In the genomic region with DNA sequence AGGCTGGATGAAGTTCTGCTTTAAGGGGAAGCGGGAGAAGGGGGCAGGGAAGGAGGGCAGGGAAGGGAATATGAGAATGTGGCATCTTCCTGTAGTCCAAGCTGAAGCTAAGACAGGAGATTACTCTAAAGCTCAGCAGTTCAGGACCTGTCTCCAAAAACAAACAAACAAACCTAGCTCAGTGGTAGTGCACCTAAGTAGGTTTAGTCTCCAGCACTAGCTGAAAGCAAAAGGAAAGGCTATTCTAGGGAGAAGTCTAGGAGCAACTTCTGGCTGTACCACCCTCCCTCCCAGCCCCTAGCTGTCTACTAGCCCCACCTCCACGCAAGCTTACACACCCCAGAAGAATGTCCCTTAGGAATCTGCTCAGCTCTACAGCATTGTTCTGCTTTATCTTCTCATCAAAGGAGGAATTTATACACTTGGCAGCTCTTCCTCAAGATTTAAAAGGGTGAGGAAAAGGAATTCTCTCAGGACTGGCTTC, we compare ENCODE assay signal across 8 mouse cellular contexts. TPM values are rescaled to one million over a fixed set of nuclear protein-coding genes. Genes with fewer than 3 reads are reported as not detected.
A peak's percentile ranks its signal among the peaks of the same experiment; 100 is the strongest.
DNase-seq lines count a peak whose midpoint lies in the region; ATAC-seq lines count a peak whose summit lies in the region.

No protein-coding gene starts in this region.

- ATAC-seq in erythroblast, adult 5-6 weeks (replicated peaks; ENCODE audit: low FRiP score, poor library complexity, severe bottlenecking) = no peak
- 0 out of 2 replicates have a peak, but pooled peaks have one; percentile 33 for ATAC-seq in heart, embryonic 11.5 days (replicated peaks; ENCODE audit: insufficient number of reproducible peaks, low FRiP score, low TSS enrichment)
- ATAC-seq in kidney, embryonic 16.5 days (ENCODE audit: low FRiP score, low TSS enrichment) = peak; percentile 57

- peak overlapping the region; percentile 85 for H3K9ac ChIP-seq in heart, embryonic 11.5 days (ENCODE audit: low read depth, low read length)
- peak overlapping the region; percentile 90 for H3K9ac ChIP-seq in kidney, embryonic 16.5 days (replicated peaks; ENCODE audit: low read length)

- WGBS in heart, embryonic 11.5 days (ENCODE audit: insufficient replicate concordance) = 3% methylated on average over 2 of the region's 2 CpGs
- 0% methylated on average over 2 of the region's 2 CpGs for WGBS in kidney, embryonic 16.5 days

- H3K9me3 ChIP-seq in erythroblast, embryonic 14.5 days (ENCODE audit: control insufficient read depth, low read length) = peaks cover 4% of the 10 kb centered on the region; the same call in 1 of the 2 replicates
- H3K9me3 ChIP-seq in heart, embryonic 11.5 days (replicated peaks; ENCODE audit: control insufficient read depth, low read length) = no peaks in the 10 kb centered on the region
- H3K9me3 ChIP-seq in kidney, embryonic 16.5 days (ENCODE audit: low read length) = no peaks in the 10 kb centered on the region

- H3K36me3 ChIP-seq in erythroblast, embryonic 14.5 days (ENCODE audit: control insufficient read depth) = no peaks in the 10 kb centered on the region
- H3K36me3 ChIP-seq in heart, embryonic 11.5 days (ENCODE audit: control insufficient read depth, insufficient read depth, low read length) = no peaks in the 10 kb centered on the region
- no peaks in the 10 kb centered on the region for H3K36me3 ChIP-seq in kidney, embryonic 16.5 days (ENCODE audit: insufficient read depth, low read length)

- peak overlapping the region; percentile 95 for H3K4me2 ChIP-seq in heart, embryonic 11.5 days
- H3K4me2 ChIP-seq in kidney, embryonic 16.5 days (replicated peaks; ENCODE audit: low read depth, low read length) = peak overlapping the region; percentile 65

- DNase-seq in lung, postnatal 36 days = peak; percentile 76
- no peak for DNase-seq in layer of hippocampus, postnatal 25 days (ENCODE audit: extremely low spot score in 1 of 2, low spot score in 1 of 2)
- no peak for DNase-seq in thymus, postnatal 10 days (ENCODE audit: low spot score in 2 of 2)

- peaks cover 22% of the 10 kb centered on the region for H3K4me1 ChIP-seq in erythroblast, embryonic 14.5 days (ENCODE audit: control insufficient read depth)
- H3K4me1 ChIP-seq in brown adipose tissue, adult 24 weeks (ENCODE audit: control insufficient read depth, insufficient read depth, insufficient read length, low read length) = peaks cover 14% of the 10 kb centered on the region
- H3K4me1 ChIP-seq in heart, embryonic 11.5 days (ENCODE audit: control insufficient read depth, insufficient read depth, low read length) = peaks cover 18% of the 10 kb centered on the region
- H3K4me1 ChIP-seq in kidney, embryonic 16.5 days (ENCODE audit: insufficient read depth, low read length) = peaks cover 31% of the 10 kb centered on the region

- peaks cover 52% of the 10 kb centered on the region for H3K27me3 ChIP-seq in erythroblast, embryonic 14.5 days (ENCODE audit: control insufficient read depth)
- no peaks in the 10 kb centered on the region for H3K27me3 ChIP-seq in heart, embryonic 11.5 days (ENCODE audit: control insufficient read depth, insufficient read depth, low read length)
- H3K27me3 ChIP-seq in kidney, embryonic 16.5 days (ENCODE audit: insufficient read depth, low read length) = no peaks in the 10 kb centered on the region

- peak overlapping the region; percentile 95 for H3K27ac ChIP-seq in brown adipose tissue, adult 24 weeks (replicated peaks; ENCODE audit: low read depth, low read length)
- H3K27ac ChIP-seq in heart, embryonic 11.5 days (ENCODE audit: low read depth, low read length) = peak overlapping the region; percentile 92
- H3K27ac ChIP-seq in kidney, embryonic 16.5 days (ENCODE audit: low read length) = peak overlapping the region; percentile 87

- peak overlapping the region; percentile 80 for H3K4me3 ChIP-seq in erythroblast, embryonic 14.5 days (replicated peaks)
- H3K4me3 ChIP-seq in brown adipose tissue, adult 24 weeks (ENCODE audit: insufficient read depth, low read depth, low read length) = peak overlapping the region; percentile 97
- H3K4me3 ChIP-seq in heart, embryonic 11.5 days (ENCODE audit: low read depth, low read length) = peak overlapping the region; percentile 98
- H3K4me3 ChIP-seq in kidney, embryonic 16.5 days (ENCODE audit: low read length) = peak overlapping the region; percentile 81

RNA-seq across cellular contexts. Expression of gene Pik3c2a, which starts 1.1 kb away (rescaled TPM):
- not detected in 2 replicates for polyA plus RNA-seq in erythroblast, embryonic 14.5 days (2012)
- total RNA-seq in erythroblast, adult 5-6 weeks (2015; ENCODE audit: low replicate concordance) = 13.0 and 16.5 TPM in 2 replicates
- 5.4 and 6.1 TPM in 2 replicates for total RNA-seq in erythroblast, adult 5-6 weeks (2017; ENCODE audit: low replicate concordance)
- polyA plus RNA-seq in brown adipose tissue, adult 24 weeks (2012; ENCODE audit: insufficient read depth, insufficient read length, missing spikeins) = 16.4 and 17.4 TPM in 2 replicates
- 24.7 and 29.5 TPM in 2 replicates for polyA plus RNA-seq in heart, embryonic 11.5 days (2014; fragmentation: Nextera tagmentation; extraction: Ambion mirVana)
- 29.1 and 39.8 TPM in 2 replicates for polyA plus RNA-seq in kidney, embryonic 16.5 days (2015; fragmentation: Nextera tagmentation; extraction: Ambion mirVana)
- 10 to 100 TPM; 25.6 to 26.2 TPM for total RNA-seq in layer of hippocampus, postnatal 25 days (2021)

RNA-seq across cellular contexts. Expression of gene Nucb2, which starts 59.8 kb away (rescaled TPM):
- not detected in 2 replicates for polyA plus RNA-seq in erythroblast, embryonic 14.5 days (2012)
- 11.9 and 19.0 TPM in 2 replicates for total RNA-seq in erythroblast, adult 5-6 weeks (2015; ENCODE audit: low replicate concordance)
- 26.5 and 28.2 TPM in 2 replicates for total RNA-seq in erythroblast, adult 5-6 weeks (2017; ENCODE audit: low replicate concordance)
- polyA plus RNA-seq in brown adipose tissue, adult 24 weeks (2012; ENCODE audit: insufficient read depth, insufficient read length, missing spikeins) = 5.2 and 9.1 TPM in 2 replicates
- 6.5 and 8.7 TPM in 2 replicates for polyA plus RNA-seq in heart, embryonic 11.5 days (2014; fragmentation: Nextera tagmentation; extraction: Ambion mirVana)
- polyA plus RNA-seq in kidney, embryonic 16.5 days (2015; fragmentation: Nextera tagmentation; extraction: Ambion mirVana) = 16.8 and 17.7 TPM in 2 replicates
- 10 to 100 TPM; 21.1 to 24.0 TPM for total RNA-seq in layer of hippocampus, postnatal 25 days (2021)

Comparison
In these comparisons a context has a peak if more than half of its experiments do, and no peak if none do; other contexts are left out.
1. RNA of gene Pik3c2a, which starts 1.1 kb away (polyA plus RNA-seq): 24.7 to 29.5 TPM in heart, embryonic 11.5 days, 29.1 to 39.8 TPM in kidney, embryonic 16.5 days and 16.4 to 17.4 TPM in brown adipose tissue, adult 24 weeks; not detected in erythroblast, embryonic 14.5 days; every median in the first group is over 10 times any median in the second.
2. Peak in every context shown above with its lines, with median percentiles within 50 percentile points of each other: H3K4me3 ChIP-seq and H3K27ac ChIP-seq.